Mouse (Mus musculus) bone marrow macrophage, adult 2 months (primary cell): ENCODE measurements around the gene Vps45.

Experiments
- CTCF ChIP-seq: IDR thresholded peaks from 2 replicates; pipeline ENCODE4 v1.5.1; 2012; ENCODE audit warnings: low read depth, mild to moderate bottlenecking, low read length, moderate library complexity
- POLR2A ChIP-seq: IDR thresholded peaks from 2 replicates; pipeline ENCODE4 v1.6.1; 2012; ENCODE audit warnings: mild to moderate bottlenecking, low read depth, low read length, borderline replicate concordance

DNA sequence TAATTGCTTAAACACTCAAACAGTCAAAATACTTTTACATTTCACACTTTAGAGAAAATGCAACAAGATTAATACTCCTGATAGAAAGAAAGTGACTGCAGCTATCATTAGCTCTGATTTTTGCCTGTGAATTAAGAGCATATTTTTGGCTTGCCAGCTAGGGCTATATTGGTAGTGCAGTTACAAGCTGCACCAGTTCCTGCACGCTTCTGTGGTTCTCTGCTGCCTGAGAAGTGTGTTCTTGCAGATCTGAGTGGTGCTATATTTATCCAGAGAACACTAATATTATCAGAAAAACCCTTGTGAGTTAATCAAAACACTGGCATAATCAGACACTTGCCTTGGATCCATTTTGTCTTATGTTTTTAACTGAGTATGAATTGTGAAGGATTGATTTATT is 15.2 kb downstream of the Vps45 start:
- TF ChIP-seq POLR2A = no peak
- TF ChIP-seq CTCF = no peak
